Mouse (Mus musculus) CH12.LX (cell line): ENCODE measurements at regions not wholly inside any gene's neighbourhood (a gene's known extent, or its start where the extent isn't known, plus 50 kb on each side); places are given as distances from the start of the nearest gene placed in this dataset.

Experiments
- DNase-seq: peaks from one replicate; pipeline ENCODE4 v3.0.0-alpha.2; 2013; ENCODE audit errors: extremely low read depth
- H3K27ac ChIP-seq: 2 replicates; pipeline ENCODE4 v1.5.1; 2012; ENCODE audit warnings: low read depth, mild to moderate bottlenecking, control low read depth, moderate library complexity; ENCODE audit not compliant: insufficient read depth
- H3K27me3 ChIP-seq: replicated peaks from 2 replicates; pipeline ENCODE3; 2012; ENCODE audit warnings: inconsistent platforms
- H3K36me3 ChIP-seq, 2 experiments: replicated peaks in 1 of 2; 2 replicates each; pipeline versions ENCODE3 to v1.6.1; 2012; ENCODE audit warnings: inconsistent platforms in 1 of 2, low read length in 1 of 2, mild to moderate bottlenecking in 1 of 2, mixed read lengths in 1 of 2, moderate library complexity in 1 of 2; ENCODE audit not compliant: control insufficient read depth in 1 of 2, insufficient read depth in 1 of 2
- H3K4me1 ChIP-seq, 2 experiments: 2 replicates each; pipeline ENCODE4 v1.6.1; 2012; ENCODE audit warnings: inconsistent platforms in 1 of 2, moderate library complexity in 1 of 2; ENCODE audit not compliant: insufficient read depth in 2 of 2, control insufficient read depth in 1 of 2
- H3K4me2 ChIP-seq: 2 replicates; pipeline ENCODE4 v1.6.1; 2012; ENCODE audit warnings: low read depth, mild to moderate bottlenecking, control low read depth; ENCODE audit not compliant: poor library complexity, insufficient read depth, severe bottlenecking
- H3K4me3 ChIP-seq, 3 experiments: fragments of 150-350 bp in 1 of 3; sonication (generic) in 1 of 3; replicated peaks in 1 of 3; 2 replicates each; pipeline versions ENCODE3 to v1.5.1; 2011 to 2012; ENCODE audit warnings: low read depth in 2 of 3, low read length in 2 of 3, mild to moderate bottlenecking in 2 of 3, moderate library complexity in 2 of 3, control low read depth in 1 of 3, improper control_type of control experiment in 1 of 3, inconsistent platforms in 1 of 3, mixed read lengths in 1 of 3; ENCODE audit not compliant: poor library complexity in 1 of 3
- H3K79me2 ChIP-seq: replicated peaks from 2 replicates; pipeline ENCODE4 v1.6.1; 2012; ENCODE audit warnings: mild to moderate bottlenecking, moderate library complexity; ENCODE audit not compliant: control insufficient read depth, poor library complexity, insufficient read depth, severe bottlenecking; ENCODE audit errors: extremely low read depth
- H3K9ac ChIP-seq: 2 replicates; pipeline ENCODE4 v1.6.1; 2012; ENCODE audit warnings: low read depth, mild to moderate bottlenecking, control low read depth, moderate library complexity; ENCODE audit not compliant: insufficient read depth
- H3K9me3 ChIP-seq: replicated peaks from 2 replicates; pipeline ENCODE3; 2012; ENCODE audit warnings: low read length, inconsistent platforms, mixed read lengths
- BHLHE40 ChIP-seq: IDR thresholded peaks from 2 replicates; pipeline ENCODE4 v1.6.1; 2011; ENCODE audit warnings: mild to moderate bottlenecking, low read depth, low read length, improper control_type of control experiment
- CHD1 ChIP-seq: IDR thresholded peaks from 2 replicates; pipeline ENCODE4 v1.6.1; 2012; ENCODE audit warnings: low read depth, low read length, improper control_type of control experiment, inconsistent platforms
- CTCF ChIP-seq, 2 experiments: IDR thresholded peaks in 1 of 2; conservative IDR thresholded peaks in 1 of 2; 2 replicates each; pipeline ENCODE4 v1.5.1; 2011 to 2012; ENCODE audit warnings: low read depth in 2 of 2, low read length in 2 of 2, improper control_type of control experiment in 1 of 2, inconsistent platforms in 1 of 2, mild to moderate bottlenecking in 1 of 2, moderate library complexity in 1 of 2
- E2F4 ChIP-seq: IDR thresholded peaks from 2 replicates; pipeline ENCODE4 v1.6.1; 2011; ENCODE audit warnings: low read depth, low read length, improper control_type of control experiment; ENCODE audit not compliant: insufficient replicate concordance
- EP300 ChIP-seq: IDR thresholded peaks from 2 replicates; pipeline ENCODE4 v1.6.1; 2011; ENCODE audit warnings: low read length, improper control_type of control experiment
- GABPA ChIP-seq: IDR thresholded peaks from 2 replicates; pipeline ENCODE4 v1.6.1; 2012; ENCODE audit warnings: low read depth, low read length, improper control_type of control experiment, inconsistent platforms; ENCODE audit not compliant: insufficient replicate concordance
- IRF4 ChIP-seq: IDR thresholded peaks from 2 replicates; pipeline ENCODE4 v1.6.1; 2014; ENCODE audit warnings: low read depth, mild to moderate bottlenecking, inconsistent platforms, low read length, improper control_type of control experiment
- JUN ChIP-seq: IDR thresholded peaks from 2 replicates; pipeline ENCODE4 v1.6.1; 2011; ENCODE audit warnings: low read depth, mild to moderate bottlenecking, low read length, improper control_type of control experiment, moderate library complexity; ENCODE audit not compliant: insufficient read depth
- JUND ChIP-seq: conservative IDR thresholded peaks from 2 replicates; pipeline ENCODE4 v1.6.1; 2011; ENCODE audit warnings: low read depth, low read length, improper control_type of control experiment
- KAT2A ChIP-seq: IDR thresholded peaks from 2 replicates; pipeline ENCODE4 v1.6.1; 2012; ENCODE audit warnings: low read length, improper control_type of control experiment, inconsistent platforms; ENCODE audit not compliant: insufficient replicate concordance
- MEF2A ChIP-seq: IDR thresholded peaks from 2 replicates; pipeline ENCODE4 v1.6.1; 2014; ENCODE audit warnings: low read depth, mild to moderate bottlenecking, inconsistent platforms, low read length, improper control_type of control experiment, borderline replicate concordance
- MXI1 ChIP-seq: IDR thresholded peaks from 2 replicates; pipeline ENCODE4 v1.6.1; 2011; ENCODE audit warnings: mild to moderate bottlenecking, low read depth, low read length, improper control_type of control experiment
- MYC ChIP-seq: IDR thresholded peaks from 2 replicates; pipeline ENCODE4 v1.6.1; 2011; ENCODE audit warnings: low read depth, mild to moderate bottlenecking, improper control_type of control experiment, low read length
- NELFE ChIP-seq: IDR thresholded peaks from 2 replicates; pipeline ENCODE4 v1.6.1; 2011; ENCODE audit warnings: low read depth, low read length, improper control_type of control experiment
- RAD21 ChIP-seq: IDR thresholded peaks from 2 replicates; pipeline ENCODE4 v1.6.1; 2011; ENCODE audit warnings: low read depth, mild to moderate bottlenecking, low read length, improper control_type of control experiment, moderate library complexity
- RCOR1 ChIP-seq: conservative IDR thresholded peaks from 2 replicates; pipeline ENCODE4 v1.6.1; 2012; ENCODE audit warnings: low read depth, mild to moderate bottlenecking, inconsistent platforms, low read length, improper control_type of control experiment
- SIN3A ChIP-seq: IDR thresholded peaks from 2 replicates; pipeline ENCODE4 v1.6.1; 2012; ENCODE audit warnings: low read length, improper control_type of control experiment, inconsistent platforms
- SMC3 ChIP-seq: IDR thresholded peaks from 2 replicates; pipeline ENCODE4 v1.6.1; 2011; ENCODE audit warnings: low read depth, low read length, improper control_type of control experiment
- TCF12 ChIP-seq: IDR thresholded peaks from 2 replicates; pipeline ENCODE4 v1.6.1; 2014; ENCODE audit warnings: low read depth, mild to moderate bottlenecking, inconsistent platforms, low read length, improper control_type of control experiment
- UBTF ChIP-seq: IDR thresholded peaks from 2 replicates; pipeline ENCODE4 v1.6.1; 2012; ENCODE audit warnings: low read depth, mild to moderate bottlenecking, inconsistent platforms, low read length, improper control_type of control experiment, moderate library complexity
- USF1 ChIP-seq: IDR thresholded peaks from 2 replicates; pipeline ENCODE4 v1.6.1; 2014; ENCODE audit warnings: low read depth, mild to moderate bottlenecking, inconsistent platforms, low read length, improper control_type of control experiment
- ZC3H11A ChIP-seq: IDR thresholded peaks from 2 replicates; pipeline ENCODE4 v1.6.1; 2012; ENCODE audit warnings: low read depth, mild to moderate bottlenecking, inconsistent platforms, low read length, improper control_type of control experiment
- ZMIZ1 ChIP-seq: IDR thresholded peaks from 2 replicates; pipeline ENCODE4 v1.6.1; 2012; ENCODE audit warnings: low read depth, mild to moderate bottlenecking, inconsistent platforms, low read length, improper control_type of control experiment
- ZNF384 ChIP-seq: IDR thresholded peaks from 2 replicates; pipeline ENCODE4 v1.6.1; 2012; ENCODE audit warnings: low read depth, low read length, improper control_type of control experiment, inconsistent platforms
- dilution Hi-C: fragments of 300-500 bp; cut with MboI; formaldehyde crosslinking; loops from 2 replicates; pipeline ENCODE4 v1.14.3; 2020; ENCODE audit warnings: low sequenced_read_pairs; ENCODE audit not compliant: extremely low pct_unique_long_range_greater_than_20kb, extremely low pct_ligation_motif_present
- in situ Hi-C: fragments of 300-500 bp; cut with MboI; formaldehyde crosslinking; loops from 3 replicates; pipeline ENCODE4 v1.14.3; 2019; ENCODE audit warnings: low sequenced_read_pairs, low pct_ligation_motif_present, low pct_unique_long_range_greater_than_20kb, mixed read lengths

- TF ChIP-seq CTCF (conservative IDR thresholded peaks at IDR 0.05 in 1 of 2, IDR thresholded peaks at IDR 0.05 in 1 of 2; ENCODE audit: low read depth in 2 of 2, low read length in 2 of 2), result no peak
- TF ChIP-seq UBTF, result no peak
- no peak for TF ChIP-seq SIN3A
- TF ChIP-seq CHD1, result no peak
- no peak for TF ChIP-seq MYC
- TF ChIP-seq IRF4, result no peak
- no peak for TF ChIP-seq ZNF384
- TF ChIP-seq ZC3H11A, result no peak
- no peak for TF ChIP-seq TCF12
- no peak for TF ChIP-seq USF1
- TF ChIP-seq SMC3, result no peak
- no peak for TF ChIP-seq ZMIZ1
- TF ChIP-seq MEF2A, result no peak
- TF ChIP-seq NELFE, result no peak
- Histone ChIP-seq H3K4me1 (peaks cover 3 to 4% of the 10 kb centered on the region in 2 experiments; a peak in 1 of 4 replicates), H3K9ac (no peak overlapping the region), H3K4me2 (no peak overlapping the region), H3K27me3 (no peaks in the 10 kb centered on the region), H3K4me3 (no peak overlapping the region), H3K27ac (no peak overlapping the region), H3K79me2 (no peaks in the 10 kb centered on the region), H3K36me3 (no peaks in the 10 kb centered on the region), H3K9me3 (no peaks in the 10 kb centered on the region)
- dilution Hi-C loops (no loop called here), in situ Hi-C loops (no loop called here)
- DNase-seq, result no peak
Observed at GRCm38 (mm10) chrX:140179850-140180249, 117.2 kb downstream of the Pih1h3b start.

- Histone ChIP-seq H3K4me1 (peaks cover 3 to 4% of the 10 kb centered on the region in 2 experiments; a peak in 1 of 4 replicates), H3K9me3 (no peaks in the 10 kb centered on the region), H3K36me3 (no peaks in the 10 kb centered on the region), H3K4me2 (no peak overlapping the region), H3K27me3 (no peaks in the 10 kb centered on the region), H3K9ac (no peak overlapping the region), H3K4me3 (no peak overlapping the region), H3K79me2 (no peaks in the 10 kb centered on the region), H3K27ac (no peak overlapping the region)
- dilution Hi-C loops, result no loop called here
- in situ Hi-C loops, result no loop called here
- TF ChIP-seq RCOR1, result no peak
- TF ChIP-seq UBTF, result no peak
- TF ChIP-seq MXI1, result no peak
- peak; percentile 17 to 68; a peak in 2 of 4 replicates for TF ChIP-seq CTCF (conservative IDR thresholded peaks at IDR 0.05 in 1 of 2, IDR thresholded peaks at IDR 0.05 in 1 of 2; ENCODE audit: low read depth in 2 of 2, low read length in 2 of 2)
- no peak for TF ChIP-seq TCF12
- no peak for TF ChIP-seq SIN3A
- TF ChIP-seq NELFE, result no peak
- no peak for TF ChIP-seq JUND
- TF ChIP-seq SMC3, result peak; percentile 70
- TF ChIP-seq ZC3H11A, result peak; percentile 8; the same call in 1 of the 2 replicates
- no peak for TF ChIP-seq E2F4
- no peak for TF ChIP-seq MYC
- no peak for TF ChIP-seq GABPA
- TF ChIP-seq JUN, result no peak
- TF ChIP-seq BHLHE40, result no peak
- no peak for TF ChIP-seq EP300
- TF ChIP-seq RAD21, result peak; percentile 76
- TF ChIP-seq ZNF384, result no peak
- no peak for TF ChIP-seq KAT2A
- DNase-seq, result peak; percentile 29
Observed at GRCm38 (mm10) chrX:140183003-140183402, 120.3 kb downstream of the Pih1h3b start.
